29 mouse cellular contexts compared by ENCODE assay signal in the genomic region with DNA sequence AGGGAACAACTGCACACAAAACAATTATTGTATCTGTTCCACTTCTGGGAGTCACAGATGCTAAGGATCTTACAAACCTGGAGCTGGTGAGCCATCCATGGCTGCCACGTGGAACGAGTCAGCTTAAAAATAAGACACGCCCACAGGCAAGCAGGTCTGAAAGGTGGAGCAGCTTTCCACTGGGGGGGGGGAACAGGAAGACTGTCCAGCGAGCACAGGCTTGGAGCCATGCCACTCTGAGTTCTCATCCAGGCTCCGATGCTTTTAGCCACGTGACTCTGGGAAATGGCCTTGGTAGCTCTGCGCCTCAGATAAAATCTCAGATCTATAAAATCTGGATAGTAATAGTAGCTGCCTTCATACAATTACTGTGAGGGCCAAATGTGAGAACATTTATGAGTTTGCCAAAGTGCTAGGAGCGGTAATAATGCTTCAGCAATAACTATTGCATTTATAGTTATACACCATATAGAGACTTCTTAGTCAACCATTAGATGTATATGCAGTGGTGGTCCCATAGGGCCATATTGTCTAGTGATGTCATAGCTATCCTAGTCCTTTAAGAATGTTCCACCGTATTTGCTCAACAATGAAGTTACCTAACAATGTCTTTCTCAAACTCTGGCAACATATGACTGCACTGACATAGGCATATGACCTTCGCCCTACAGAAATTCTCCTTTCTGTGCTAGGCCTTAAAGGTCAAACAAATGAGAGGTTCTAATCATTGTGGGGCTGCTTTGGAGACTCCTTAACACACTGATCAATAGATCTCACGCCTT. TPM values are rescaled to one million over a fixed set of nuclear protein-coding genes. Genes with fewer than 3 reads are reported as not detected.
A peak's percentile ranks its signal among the peaks of the same experiment; 100 is the strongest.
DNase-seq lines count a peak whose midpoint lies in the region; ATAC-seq and TF ChIP-seq lines count a peak whose summit lies in the region.
"Had no signal": no experiment of that assay in that cellular context is flagged by ENCODE, and none has a peak within 500 bp of the region (broad histone marks: within the 10 kb centered on the region; RNA-seq: fewer than 3 reads in every experiment).

No protein-coding gene starts in this region.

- H3K9ac ChIP-seq in liver, postnatal 0 days (replicated peaks): no peak overlapping the region
- H3K9ac ChIP-seq in liver, embryonic 12.5 days: no peak overlapping the region
- H3K9ac ChIP-seq: embryonic facial prominence, embryonic 12.5 days; intestine, embryonic 15.5 days; midbrain, embryonic 12.5 days; stomach, embryonic 15.5 days had no signal

- no peaks in the 10 kb centered on the region for H3K36me3 ChIP-seq in liver, postnatal 0 days (replicated peaks; ENCODE audit: insufficient read depth, low read length)
- H3K36me3 ChIP-seq in liver, embryonic 12.5 days: no peaks in the 10 kb centered on the region
- H3K36me3 ChIP-seq: embryonic facial prominence, embryonic 12.5 days; hindbrain, embryonic 10.5 days; intestine, embryonic 15.5 days; midbrain, embryonic 12.5 days; stomach, embryonic 15.5 days had no signal

- TF ChIP-seq EP300 in liver, postnatal 0 days (IDR thresholded peaks at IDR 0.05; ENCODE audit: low read depth): no peak

- H3K27me3 ChIP-seq in liver, postnatal 0 days (ENCODE audit: insufficient read depth, low read length): no peaks in the 10 kb centered on the region
- H3K27me3 ChIP-seq in liver, embryonic 12.5 days (replicated peaks): no peaks in the 10 kb centered on the region
- H3K27me3 ChIP-seq: embryonic facial prominence, embryonic 12.5 days; intestine, embryonic 15.5 days; megakaryocyte, embryonic 14.5 days; midbrain, embryonic 12.5 days; stomach, embryonic 15.5 days had no signal

- H3K4me1 ChIP-seq in liver, postnatal 0 days (ENCODE audit: insufficient read depth): 0 out of 2 replicates have a peak, but pooled peaks cover 7% of the 10 kb centered on the region
- H3K4me1 ChIP-seq in liver, embryonic 12.5 days: peaks cover 15% of the 10 kb centered on the region
- H3K4me1 ChIP-seq: embryonic facial prominence, embryonic 12.5 days; intestine, embryonic 15.5 days; stomach, embryonic 15.5 days had no signal

- H3K27ac ChIP-seq in liver, postnatal 0 days (ENCODE audit: low read depth): no peak overlapping the region
- H3K27ac ChIP-seq in liver, embryonic 12.5 days: no peak overlapping the region
- H3K27ac ChIP-seq: embryonic facial prominence, embryonic 12.5 days; hindbrain, embryonic 10.5 days; hindbrain, postnatal 0 days; intestine, embryonic 15.5 days; midbrain, embryonic 12.5 days; stomach, embryonic 15.5 days had no signal

- H3K4me3 ChIP-seq in liver, postnatal 0 days (ENCODE audit: low read depth, low read length): no peak overlapping the region
- H3K4me3 ChIP-seq in liver, embryonic 12.5 days: no peak overlapping the region
- H3K4me3 ChIP-seq: embryonic facial prominence, embryonic 12.5 days; hindbrain, embryonic 10.5 days; intestine, embryonic 15.5 days; megakaryocyte, embryonic 14.5 days; midbrain, embryonic 12.5 days; stomach, embryonic 15.5 days had no signal

- H3K4me2 ChIP-seq in liver, postnatal 0 days (ENCODE audit: low read depth, low read length): no peak overlapping the region
- H3K4me2 ChIP-seq in liver, embryonic 12.5 days: no peak overlapping the region
- H3K4me2 ChIP-seq: embryonic facial prominence, embryonic 12.5 days; intestine, embryonic 15.5 days; midbrain, embryonic 12.5 days; stomach, embryonic 15.5 days had no signal

- ATAC-seq in liver, postnatal 0 days: peak; percentile 36; the same call in 1 of the 2 replicates
- ATAC-seq in liver, embryonic 12.5 days: no peak
- ATAC-seq: CD4-positive, CD25-positive, alpha-beta regulatory T cell, adult 4 months; forebrain, embryonic 16.5 days; hindbrain, postnatal 0 days; intestine, embryonic 15.5 days; lung, postnatal 0 days had no signal

- WGBS in liver, postnatal 0 days (ENCODE audit: insufficient replicate concordance): 69% methylated on average over 11 of the region's 11 CpGs
- WGBS in liver, embryonic 12.5 days (ENCODE audit: insufficient replicate concordance): 63% methylated on average over 11 of the region's 11 CpGs

- H3K9me3 ChIP-seq in liver, postnatal 0 days (ENCODE audit: low read length): no peaks in the 10 kb centered on the region
- H3K9me3 ChIP-seq in liver, embryonic 12.5 days (replicated peaks): no peaks in the 10 kb centered on the region
- H3K9me3 ChIP-seq: embryonic facial prominence, embryonic 12.5 days; hindbrain, embryonic 10.5 days; intestine, embryonic 15.5 days; megakaryocyte, embryonic 14.5 days; midbrain, embryonic 12.5 days; stomach, embryonic 15.5 days had no signal

- TF ChIP-seq CTCF in liver, postnatal 0 days (IDR thresholded peaks at IDR 0.05; ENCODE audit: low read depth): no peak

- peak; percentile 25 for DNase-seq in adrenal gland, postnatal 14 days
- DNase-seq in adrenal gland, adult 18-20 months (ENCODE audit: low spot score in 2 of 2): no peak
- no peak for DNase-seq in liver, postnatal 0 days
- DNase-seq in adrenal gland, postnatal 25 days: peak; percentile 33
- peak; percentile 71 for DNase-seq in gonadal fat pad, adult 2 months (ENCODE audit: low read depth)
- no peak for DNase-seq in gastrocnemius, postnatal 10 days
- DNase-seq: cerebellum, adult 8-10 months; cerebellum, postnatal 36 days; heart, postnatal 14 days; kidney, adult 2 months; kidney, postnatal 36 days; left cerebral cortex, postnatal 4 days; liver; lung, adult 18-20 months; lung, postnatal 4 days; right cerebral cortex, postnatal 25 days; thymus, adult 18-20 months; thymus, postnatal 4 days had no signal

RNA-seq across cellular contexts. Expression of gene Caprin1, which starts 38.4 kb away (rescaled TPM):
- total RNA-seq in adrenal gland, postnatal 14 days (2021): 417 and 423 TPM in 2 replicates
- 100 to 1,000 TPM; 343 to 464 TPM for total RNA-seq in adrenal gland, adult 18-20 months (2021)
- polyA plus RNA-seq in liver, postnatal 0 days (2015; fragmentation: Nextera tagmentation; extraction: Ambion mirVana): 61.9 and 69.2 TPM in 2 replicates
- polyA plus RNA-seq in liver, embryonic 12.5 days (2016; fragmentation: Nextera tagmentation; extraction: Ambion mirVana): 235 and 238 TPM in 2 replicates
- total RNA-seq in adrenal gland, postnatal 25 days (2021): 545 and 563 TPM in 2 replicates
- polyA plus RNA-seq in gonadal fat pad, adult 2 months (2012; rRNA removed): 112 and 138 TPM in 2 replicates
- 100 to 1,000 TPM; 202 to 209 TPM for total RNA-seq in gastrocnemius, postnatal 10 days (2021)

Comparison
In these comparisons a context has a peak if more than half of its experiments do, and no peak if none do; other contexts are left out.
1. DNase-seq: peak in adrenal gland, postnatal 14 days (single experiment), adrenal gland, postnatal 25 days (single experiment) and gonadal fat pad, adult 2 months (single experiment); none in adrenal gland, adult 18-20 months (0 of 2), liver, postnatal 0 days (single experiment) and gastrocnemius, postnatal 10 days (single experiment).